Mouse (Mus musculus): Measurements from ENCODE around the gene Tmem253. TPM values are rescaled to one million over a fixed set of nuclear protein-coding genes. Genes with fewer than 3 reads are reported as not detected.

Gene Tmem253
- polyA plus RNA-seq, 1 experiment from 2014 or later: 0.63 TPM

DNA sequence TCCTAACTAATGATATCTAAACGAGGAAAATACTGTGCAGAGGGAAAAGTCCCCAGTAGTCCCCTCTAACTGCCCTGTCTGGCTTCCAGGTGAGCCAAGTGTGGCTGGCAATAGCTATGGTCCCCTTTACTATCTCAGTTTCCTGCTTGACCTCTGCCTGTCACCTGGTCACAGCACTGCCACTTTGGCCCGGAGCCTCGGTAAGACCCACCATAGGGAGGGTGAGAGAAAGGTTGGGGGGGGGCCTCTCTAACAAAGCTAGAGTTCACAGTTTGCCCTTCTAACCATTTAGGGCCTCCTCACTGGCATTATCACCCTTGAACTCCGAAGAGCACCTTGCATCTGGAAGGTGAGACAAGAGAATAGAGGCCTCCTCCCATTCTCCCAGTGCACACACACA lies 2.2 kb downstream of the Tmem253 start:
- H3K9ac ChIP-seq: no peak overlapping the region
- no peaks in the 10 kb centered on the region for H3K36me3 ChIP-seq
- no peaks in the 10 kb centered on the region for H3K9me3 ChIP-seq
- no peak overlapping the region for H3K4me3 ChIP-seq
- no peak for ATAC-seq (ENCODE audit: insufficient number of reproducible peaks, insufficient read depth, low FRiP score, low TSS enrichment)
- H3K27ac ChIP-seq: no peak overlapping the region
- H3K4me1 ChIP-seq: peaks cover 43% of the 10 kb centered on the region
- H3K4me2 ChIP-seq (replicated peaks): no peak overlapping the region
- no peaks in the 10 kb centered on the region for H3K27me3 ChIP-seq
- 81% methylated on average over 4 of the region's 4 CpGs for WGBS

DNA sequence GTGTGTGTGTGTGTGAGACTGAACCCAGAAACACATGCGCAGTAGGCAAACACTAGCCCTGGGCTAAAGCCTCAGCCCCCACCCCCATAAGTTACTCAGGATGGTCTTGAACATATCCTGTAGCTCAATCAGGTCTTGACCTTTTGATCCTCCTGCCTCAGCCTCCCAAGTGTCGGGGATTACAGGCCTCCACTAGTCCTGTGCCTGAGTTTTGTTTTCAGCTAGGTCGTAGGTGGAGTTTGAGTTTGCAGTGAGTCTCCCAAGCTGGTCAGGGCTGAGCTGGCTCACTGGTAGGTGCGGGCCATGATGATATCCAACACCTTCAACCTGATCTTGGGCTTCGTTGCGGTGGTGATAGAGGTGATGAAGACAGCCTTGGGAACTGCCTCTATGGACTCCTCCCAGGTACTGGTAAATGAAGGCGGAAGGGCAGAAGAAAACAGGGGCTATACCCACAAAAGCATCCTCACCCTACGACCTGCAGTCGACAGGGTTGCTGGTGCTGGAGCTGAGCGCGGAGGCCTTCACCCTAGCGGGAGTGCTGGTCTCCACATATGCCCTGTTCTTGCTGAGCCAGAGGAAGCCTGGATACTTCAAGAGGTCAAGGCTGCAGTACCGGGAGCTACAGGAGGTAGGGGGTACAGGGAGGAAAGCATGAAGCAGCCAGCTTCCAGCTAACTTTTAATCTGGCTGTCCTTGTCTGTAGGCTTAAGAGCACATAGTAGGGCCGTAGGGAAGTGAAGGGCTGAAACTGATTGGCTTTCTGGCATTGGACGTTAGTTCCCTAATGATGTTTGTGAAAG lies 3.0 kb downstream of the Tmem253 start:
- peak overlapping the region; percentile 62 for H3K4me2 ChIP-seq (replicated peaks)
- no peak for ATAC-seq (ENCODE audit: insufficient number of reproducible peaks, insufficient read depth, low FRiP score, low TSS enrichment)
- H3K9ac ChIP-seq: peak overlapping the region; percentile 91; the same call in 1 of the 2 replicates
- 87% methylated on average over 15 of the region's 15 CpGs for WGBS
- peaks cover 38% of the 10 kb centered on the region for H3K4me1 ChIP-seq
- no peaks in the 10 kb centered on the region for H3K27me3 ChIP-seq
- peak overlapping the region; percentile 99 for H3K27ac ChIP-seq
- H3K36me3 ChIP-seq: no peaks in the 10 kb centered on the region
- no peaks in the 10 kb centered on the region for H3K9me3 ChIP-seq
- H3K4me3 ChIP-seq: peak overlapping the region; percentile 69

DNA sequence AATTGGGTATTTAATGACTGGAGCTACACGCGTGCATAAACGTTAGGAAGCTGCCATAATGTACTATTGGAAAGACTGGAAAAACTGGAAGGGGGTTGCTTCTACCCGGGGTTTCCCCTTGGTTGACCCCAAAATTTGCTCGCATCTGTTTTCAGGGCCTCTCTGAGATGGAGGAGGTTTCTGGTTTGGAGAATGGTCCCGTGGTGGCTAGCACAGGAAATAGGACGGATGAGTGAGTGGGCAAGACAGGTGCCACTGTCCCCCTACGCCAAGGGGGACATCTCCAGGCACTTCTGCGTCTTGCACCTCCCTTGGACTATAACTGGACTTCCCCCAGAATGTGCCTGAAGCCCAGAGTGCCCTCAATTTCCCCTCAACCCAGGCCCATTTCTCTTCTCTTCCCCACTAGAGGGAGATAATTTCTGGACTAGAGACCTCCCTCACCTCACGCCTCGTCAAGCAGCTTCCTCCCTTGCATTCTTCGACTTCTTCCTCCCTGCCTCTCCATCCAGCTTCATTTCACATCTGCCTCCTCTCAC lies 3.7 kb downstream of the Tmem253 start:
- peak overlapping the region; percentile 99 for H3K27ac ChIP-seq
- H3K27me3 ChIP-seq: no peaks in the 10 kb centered on the region
- no peaks in the 10 kb centered on the region for H3K36me3 ChIP-seq
- H3K9me3 ChIP-seq: no peaks in the 10 kb centered on the region
- peak overlapping the region; percentile 91 for H3K9ac ChIP-seq
- H3K4me1 ChIP-seq: peaks cover 35% of the 10 kb centered on the region
- ATAC-seq (ENCODE audit: insufficient number of reproducible peaks, insufficient read depth, low FRiP score, low TSS enrichment): no peak
- 36% methylated on average over 12 of the region's 12 CpGs for WGBS
- H3K4me3 ChIP-seq: peak overlapping the region; percentile 69
- peak overlapping the region; percentile 62 for H3K4me2 ChIP-seq (replicated peaks)

DNA sequence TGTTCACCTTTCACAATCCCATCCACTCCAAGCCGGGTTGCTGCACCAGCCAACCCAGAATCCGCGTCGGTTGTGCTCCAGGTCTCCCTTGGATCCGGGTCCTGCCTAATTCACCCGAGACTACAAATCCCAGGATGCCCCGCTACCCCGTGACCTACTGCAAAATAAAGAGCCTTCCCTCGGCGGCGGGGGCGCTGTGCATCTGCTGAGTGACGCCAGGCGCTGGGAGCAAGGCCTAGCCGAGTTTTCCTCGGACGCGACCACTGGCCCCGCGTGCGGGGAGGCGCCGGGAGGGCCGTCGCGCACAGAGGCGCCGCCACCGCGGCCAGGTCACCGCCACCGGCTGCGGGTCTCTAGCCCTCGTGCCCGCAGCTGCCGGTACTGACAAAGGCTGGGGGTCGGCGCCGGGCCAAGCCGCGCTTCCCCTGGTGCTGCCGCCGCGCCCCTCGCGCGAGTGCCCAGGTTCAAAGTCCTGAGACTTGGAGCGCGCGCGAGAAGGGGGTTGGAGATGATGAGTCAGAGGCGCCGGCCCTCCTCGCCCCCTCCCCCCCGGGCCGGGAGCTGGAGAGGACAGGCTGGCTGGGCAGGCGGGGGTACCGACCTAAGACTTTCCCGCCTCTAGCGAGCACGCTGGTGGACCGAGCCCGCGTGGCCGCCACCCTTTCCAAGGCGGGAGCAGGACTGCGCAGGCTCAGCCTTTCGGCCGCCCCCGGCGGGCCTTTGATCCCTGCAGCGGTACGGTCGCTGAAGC lies 4.3 kb downstream of the Tmem253 start:
- under 1% methylated on average over 66 of the region's 74 CpGs for WGBS
- H3K4me1 ChIP-seq: peaks cover 35% of the 10 kb centered on the region
- H3K27ac ChIP-seq: peak overlapping the region; percentile 99
- H3K36me3 ChIP-seq: no peaks in the 10 kb centered on the region
- peak overlapping the region; percentile 91 for H3K9ac ChIP-seq
- H3K9me3 ChIP-seq: no peaks in the 10 kb centered on the region
- H3K4me3 ChIP-seq: peak overlapping the region; percentile 69
- peak; percentile 88 for ATAC-seq (ENCODE audit: insufficient number of reproducible peaks, insufficient read depth, low FRiP score, low TSS enrichment)
- no peaks in the 10 kb centered on the region for H3K27me3 ChIP-seq
- peak overlapping the region; percentile 62 for H3K4me2 ChIP-seq (replicated peaks)

DNA sequence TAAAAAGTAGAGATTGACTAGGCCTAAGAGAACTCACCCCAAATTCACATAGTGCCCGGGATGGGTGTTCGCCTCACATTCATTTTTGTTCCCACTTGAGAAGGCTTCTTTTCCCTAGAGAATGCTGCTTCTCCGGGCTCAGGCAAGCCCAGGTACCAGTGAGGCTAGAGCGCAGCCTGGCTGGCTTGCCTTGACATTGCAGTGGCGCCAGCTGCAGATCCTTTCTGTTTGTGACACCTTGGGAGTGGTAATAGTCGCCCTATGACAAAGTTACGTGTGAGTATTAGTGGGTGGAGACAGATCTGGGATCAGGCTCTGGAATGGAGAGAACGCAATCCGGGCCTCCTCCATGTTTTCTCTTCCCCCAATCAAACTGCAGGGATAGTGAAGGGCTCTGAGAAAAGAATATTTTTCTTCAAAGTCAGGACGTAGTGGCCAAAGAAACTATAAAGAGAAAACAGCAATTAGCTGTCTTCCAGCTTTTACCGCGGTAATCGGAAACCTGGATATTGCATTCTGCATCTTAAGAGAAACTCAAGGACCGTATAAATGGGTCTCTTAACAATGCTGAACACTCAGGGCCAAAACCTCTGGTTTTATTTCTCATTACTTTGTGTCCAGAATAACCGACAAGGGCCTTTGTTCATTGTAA lies 5.2 kb downstream of the Tmem253 start, which contains the start of gene Zfp219:
Zfp219 (minus strand) TSS at position 248 of the 652 bp plus-strand sequence.
- Histone ChIP-seq H3K9ac (peak within 1 kb of the TSS; percentile 91), H3K4me2 (replicated peaks) (peak within 1 kb of the TSS; percentile 62), H3K4me1 (peaks cover 30% of the 10 kb centered on the region), H3K27ac (peak within 1 kb of the TSS; percentile 99), H3K4me3 (peak within 1 kb of the TSS; percentile 69), H3K27me3 (no peaks in the 10 kb centered on the region), H3K9me3 (no peaks in the 10 kb centered on the region), H3K36me3 (no peaks in the 10 kb centered on the region)
- WGBS: 7% methylated on average over 15 of the region's 15 CpGs
- ATAC-seq (ENCODE audit: insufficient number of reproducible peaks, insufficient read depth, low FRiP score, low TSS enrichment): peak; percentile 42

DNA sequence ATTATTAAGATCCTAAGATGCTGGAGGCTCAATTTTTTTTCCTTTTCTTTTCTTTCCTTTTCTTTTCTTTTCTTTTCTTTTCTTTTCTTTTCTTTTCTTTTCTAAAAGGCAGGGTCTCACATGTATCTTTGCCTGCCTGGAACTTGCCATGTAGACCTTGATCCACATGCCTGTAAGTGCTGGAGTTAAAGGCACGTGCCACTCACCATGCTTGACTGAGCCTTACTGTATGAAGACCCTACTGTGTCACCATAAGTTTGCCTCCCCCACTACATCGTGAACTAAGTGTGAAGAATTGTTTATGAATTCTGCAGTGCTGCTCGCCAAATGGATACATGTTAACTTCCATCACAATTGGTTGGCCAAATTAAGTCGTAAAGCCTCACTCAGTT lies 5.7 kb downstream of the Tmem253 start:
- Histone ChIP-seq H3K36me3 (no peaks in the 10 kb centered on the region), H3K4me3 (0 out of 2 replicates have a peak overlapping the region, but pooled peaks have one; percentile 69), H3K4me2 (replicated peaks) (peak overlapping the region; percentile 62), H3K27me3 (no peaks in the 10 kb centered on the region), H3K4me1 (peaks cover 27% of the 10 kb centered on the region), H3K9ac (no peak overlapping the region), H3K27ac (peak overlapping the region; percentile 99), H3K9me3 (no peaks in the 10 kb centered on the region)
- ATAC-seq (ENCODE audit: insufficient number of reproducible peaks, insufficient read depth, low FRiP score, low TSS enrichment): no peak
- WGBS: 81% methylated on average over 4 of the region's 4 CpGs

DNA sequence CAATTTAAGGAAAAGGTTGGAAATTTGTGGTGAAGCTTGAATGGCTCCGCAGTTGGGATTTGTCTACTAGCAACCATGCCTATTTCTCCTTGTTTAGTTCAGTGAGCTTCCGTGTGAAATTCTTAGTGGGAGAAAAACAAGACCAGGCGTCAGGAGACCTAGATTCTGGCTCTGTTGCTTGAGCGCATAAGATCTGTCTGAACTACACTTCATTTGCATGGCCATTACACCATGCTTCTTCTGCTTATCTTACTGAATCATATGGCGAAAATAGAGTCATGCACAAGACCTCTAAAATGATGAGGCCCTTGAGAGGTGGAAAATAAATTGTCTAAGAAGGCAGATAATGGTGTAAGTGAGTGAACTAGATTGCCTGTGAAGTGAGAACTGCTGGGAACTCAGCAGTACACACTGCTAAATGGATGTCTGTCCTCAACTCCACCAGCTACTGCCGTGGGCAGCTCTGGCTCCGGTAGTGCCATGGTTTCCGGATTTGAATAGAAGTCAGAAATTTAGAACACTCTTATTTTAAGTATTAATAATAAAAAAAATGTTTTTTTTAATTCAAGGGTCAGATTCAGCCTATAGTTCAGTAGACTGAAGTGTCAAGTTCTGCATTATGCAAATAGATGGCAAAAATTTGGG lies 6.2 kb downstream of the Tmem253 start:
- no peak for ATAC-seq (ENCODE audit: insufficient number of reproducible peaks, insufficient read depth, low FRiP score, low TSS enrichment)
- 95% methylated on average over 8 of the region's 8 CpGs for WGBS
- Histone ChIP-seq H3K4me2 (replicated peaks) (no peak overlapping the region), H3K4me1 (peaks cover 25% of the 10 kb centered on the region), H3K9me3 (no peaks in the 10 kb centered on the region), H3K36me3 (no peaks in the 10 kb centered on the region), H3K27ac (peak overlapping the region; percentile 99; the same call in 1 of the 2 replicates), H3K4me3 (no peak overlapping the region), H3K9ac (no peak overlapping the region), H3K27me3 (no peaks in the 10 kb centered on the region)

DNA sequence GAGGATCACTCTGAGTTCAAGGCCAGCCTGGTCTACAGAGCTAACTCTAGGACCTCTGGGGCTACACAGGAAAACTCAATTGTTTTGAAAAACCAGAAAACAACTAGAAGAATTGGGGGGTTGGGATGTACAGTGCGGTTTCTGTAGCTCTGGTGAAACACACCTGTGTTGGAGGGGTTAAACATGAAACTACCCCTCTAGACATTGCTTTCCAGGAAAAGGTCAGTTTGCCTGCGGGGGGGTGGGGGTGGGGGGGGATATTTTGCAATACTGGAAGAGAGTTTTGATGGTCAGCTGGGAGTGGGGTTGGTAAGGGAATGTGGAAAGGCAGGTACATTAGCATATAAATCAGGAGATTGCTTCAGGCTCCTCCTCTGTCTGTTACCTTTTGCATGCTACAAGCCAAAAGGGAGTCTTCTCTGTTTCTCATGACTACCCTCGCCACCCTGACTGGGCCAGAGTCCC lies 6.8 kb downstream of the Tmem253 start:
- peak overlapping the region; percentile 51 for H3K4me2 ChIP-seq (replicated peaks)
- no peaks in the 10 kb centered on the region for H3K36me3 ChIP-seq
- H3K4me3 ChIP-seq: peak overlapping the region; percentile 24; the same call in 1 of the 2 replicates
- no peaks in the 10 kb centered on the region for H3K9me3 ChIP-seq
- ATAC-seq (ENCODE audit: insufficient number of reproducible peaks, insufficient read depth, low FRiP score, low TSS enrichment): no peak
- H3K27ac ChIP-seq: peak overlapping the region; percentile 79
- peaks cover 21% of the 10 kb centered on the region for H3K4me1 ChIP-seq
- no peak overlapping the region for H3K9ac ChIP-seq
- 65% methylated on average over 3 of the region's 3 CpGs for WGBS
- no peaks in the 10 kb centered on the region for H3K27me3 ChIP-seq

DNA sequence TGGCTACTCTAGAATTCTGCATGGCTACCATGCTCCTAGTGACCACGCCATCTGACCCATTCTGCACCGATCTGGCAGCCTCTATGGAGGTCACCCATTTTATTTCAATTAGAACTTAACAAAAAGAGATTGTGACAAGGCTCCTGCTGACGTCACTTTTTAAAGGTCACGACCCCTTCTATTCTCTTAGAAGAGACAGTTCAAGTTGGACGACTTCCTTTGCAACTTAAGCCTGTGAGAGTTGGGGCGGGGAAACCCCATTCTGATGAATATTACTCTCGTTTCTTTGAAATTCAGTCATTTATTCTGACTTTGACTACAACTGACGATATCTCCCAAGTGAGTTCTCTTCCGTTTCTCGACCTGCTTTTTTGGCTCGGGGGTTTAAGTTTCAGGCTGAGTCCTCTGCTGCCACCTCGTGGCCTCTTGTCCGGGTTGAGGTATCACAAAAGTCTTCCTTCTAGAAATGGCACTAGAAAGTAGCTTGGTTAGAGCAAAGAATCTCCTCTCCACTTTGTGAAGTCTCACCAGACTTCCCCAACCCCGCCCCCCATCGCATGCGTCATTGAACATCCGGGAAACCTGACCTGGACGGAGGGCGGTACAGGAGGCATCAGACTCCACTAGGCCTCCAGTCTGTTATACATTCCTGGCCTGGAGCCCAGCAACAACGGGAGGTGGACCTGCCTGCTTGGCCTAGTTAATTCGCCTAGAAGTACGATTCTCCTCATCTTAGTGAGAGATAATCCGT lies 7.4 kb downstream of the Tmem253 start:
- H3K4me3 ChIP-seq: peak overlapping the region; percentile 24
- peak overlapping the region; percentile 79 for H3K27ac ChIP-seq
- H3K4me1 ChIP-seq: peaks cover 21% of the 10 kb centered on the region
- no peaks in the 10 kb centered on the region for H3K27me3 ChIP-seq
- H3K9me3 ChIP-seq: no peaks in the 10 kb centered on the region
- H3K4me2 ChIP-seq (replicated peaks): peak overlapping the region; percentile 51
- 3% methylated on average over 23 of the region's 23 CpGs for WGBS
- H3K36me3 ChIP-seq: no peaks in the 10 kb centered on the region
- ATAC-seq (ENCODE audit: insufficient number of reproducible peaks, insufficient read depth, low FRiP score, low TSS enrichment): peak; percentile 44
- 0 out of 2 replicates have a peak overlapping the region, but pooled peaks have one; percentile 19 for H3K9ac ChIP-seq

DNA sequence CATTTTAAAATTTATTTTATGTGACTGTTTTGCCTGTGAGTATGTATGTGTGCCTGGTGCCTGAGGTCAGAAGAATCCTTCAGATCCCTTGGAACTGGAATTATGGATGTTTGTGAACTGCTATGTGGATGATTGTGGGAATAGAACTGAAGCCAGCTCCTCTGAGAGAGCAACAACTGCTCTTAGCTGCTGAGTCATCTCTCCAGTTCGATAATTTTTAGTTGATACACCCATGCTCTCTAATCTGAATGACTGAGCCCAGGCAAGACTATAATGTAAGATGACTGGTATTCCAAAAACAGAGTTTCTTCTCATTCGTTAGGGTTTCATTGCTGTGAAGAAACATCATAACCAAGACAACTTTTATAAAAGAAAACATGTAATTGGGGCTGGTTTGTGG lies 8.7 kb downstream of the Tmem253 start:
- H3K36me3 ChIP-seq: no peaks in the 10 kb centered on the region
- no peak overlapping the region for H3K9ac ChIP-seq
- no peak for ATAC-seq (ENCODE audit: insufficient number of reproducible peaks, insufficient read depth, low FRiP score, low TSS enrichment)
- 91% methylated on average over 2 of the region's 2 CpGs for WGBS
- no peak overlapping the region for H3K4me2 ChIP-seq (replicated peaks)
- H3K4me3 ChIP-seq: no peak overlapping the region
- H3K27me3 ChIP-seq: no peaks in the 10 kb centered on the region
- no peaks in the 10 kb centered on the region for H3K9me3 ChIP-seq
- H3K4me1 ChIP-seq: peaks cover 12% of the 10 kb centered on the region
- no peak overlapping the region for H3K27ac ChIP-seq

Data from embryonic facial prominence, embryonic 12.5 days (tissue).